Mouse (Mus musculus) lung, postnatal 0 days (tissue): ENCODE results near the gene Churc1. TPM values are rescaled to one million over a fixed set of nuclear protein-coding genes. Genes with fewer than 3 reads are reported as not detected.

Source experiments
- ATAC-seq: fragments of 200-750 bp; cut with Nextera tagmentation; 2 replicates; pipeline ENCODE4 v1.8.0; 2017; ENCODE audit warnings: moderate library complexity
- DNase-seq: peaks from one replicate; pipeline ENCODE4 v3.0.0-alpha.2; 2016; ENCODE audit warnings: low spot score
- H3K27ac ChIP-seq: fragments of 300-500 bp; sonication (generic); 2 replicates; pipeline ENCODE4 v1.5.1; 2014; ENCODE audit warnings: antibody characterized with exemption, mild to moderate bottlenecking, low read length, mixed read lengths
- H3K27me3 ChIP-seq: fragments of 300-500 bp; sonication (generic); replicated peaks from 2 replicates; pipeline ENCODE4 v1.6.1; 2014; ENCODE audit warnings: low read length, mixed read lengths; ENCODE audit not compliant: insufficient read depth
- H3K36me3 ChIP-seq: fragments of 300-500 bp; sonication (generic); 2 replicates; pipeline ENCODE4 v1.6.1; 2014; ENCODE audit warnings: low read length, mixed read lengths; ENCODE audit not compliant: insufficient read depth
- H3K4me1 ChIP-seq: fragments of 300-500 bp; sonication (generic); 2 replicates; pipeline ENCODE4 v1.6.1; 2014; ENCODE audit warnings: antibody characterized with exemption, low read depth, low read length, mixed read lengths; ENCODE audit not compliant: insufficient read depth
- H3K4me2 ChIP-seq: fragments of 300-500 bp; sonication (generic); replicated peaks from 2 replicates; pipeline ENCODE4 v1.6.1; 2014; ENCODE audit warnings: low read depth, mild to moderate bottlenecking, low read length, moderate library complexity, mixed read lengths
- H3K4me3 ChIP-seq: fragments of 300-500 bp; sonication (generic); 2 replicates; pipeline ENCODE4 v1.5.1; 2014; ENCODE audit warnings: low read depth, low read length
- H3K9ac ChIP-seq: fragments of 300-500 bp; sonication (generic); replicated peaks from 2 replicates; pipeline ENCODE4 v1.6.1; 2014; ENCODE audit warnings: low read depth, mild to moderate bottlenecking
- H3K9me3 ChIP-seq: fragments of 300-500 bp; sonication (generic); 2 replicates; pipeline ENCODE4 v1.6.1; 2016; ENCODE audit warnings: low read length, mixed read lengths
- CTCF ChIP-seq: IDR thresholded peaks from 2 replicates; pipeline ENCODE4 v1.5.1; 2016; ENCODE audit warnings: antibody characterized with exemption, mild to moderate bottlenecking
- EP300 ChIP-seq: IDR thresholded peaks from 2 replicates; pipeline ENCODE4 v1.6.1; 2016; ENCODE audit warnings: antibody characterized with exemption, mild to moderate bottlenecking, control low read depth
- WGBS: fragments of 180-500 bp; shearing (Covaris S2); extraction: QIAGEN DNeasy Blood & Tissue Kit; methylation state at CpG from one replicate; pipeline ENCODE4 v1.1.7; 2014; 5-methylcytosine and 5-hydroxymethylcytosine counted together
- polyA plus RNA-seq: library from polyadenylated mRNA; unstranded; fragments of >200 nt; fragmentation: Nextera tagmentation; extraction: Ambion mirVana; gene quantifications from 2 replicates; pipeline ENCODE4 v1.2.1, GENCODE M21; 2015

Churc1 gene
- polyA plus RNA-seq, 1 experiment from 2014 or later, result 109 TPM

- Histone ChIP-seq H3K27ac (no peak overlapping the region), H3K4me2 (no peak overlapping the region), H3K9me3 (no peaks in the 10 kb centered on the region), H3K27me3 (no peaks in the 10 kb centered on the region), H3K36me3 (no peaks in the 10 kb centered on the region), H3K9ac (no peak overlapping the region), H3K4me1 (no peaks in the 10 kb centered on the region), H3K4me3 (no peak overlapping the region)
- no peak for DNase-seq
- 54% methylated on average over 5 of the region's 5 CpGs for WGBS
- TF ChIP-seq CTCF (no peak), EP300 (no peak)
- ATAC-seq, result no peak
These were observed 11.6 kb downstream of the Churc1 start for GRCm38 (mm10) chr12:76776898-76777297.

GRCm38 (mm10) chr12:76777845-76778244 is 12.5 kb downstream of the Churc1 start:
- Histone ChIP-seq H3K36me3 (no peaks in the 10 kb centered on the region), H3K4me3 (no peak overlapping the region), H3K27ac (no peak overlapping the region), H3K4me1 (no peaks in the 10 kb centered on the region), H3K9me3 (no peaks in the 10 kb centered on the region), H3K4me2 (no peak overlapping the region), H3K27me3 (no peaks in the 10 kb centered on the region), H3K9ac (no peak overlapping the region)
- TF ChIP-seq EP300, result no peak
- peak; percentile 33 for TF ChIP-seq CTCF
- DNase-seq, result no peak
- ATAC-seq, result no peak

- no peak for ATAC-seq
- no peak for TF ChIP-seq CTCF
- no peak for TF ChIP-seq EP300
- H3K27me3 ChIP-seq, result no peaks in the 10 kb centered on the region
- H3K4me2 ChIP-seq, result no peak overlapping the region
- H3K4me3 ChIP-seq, result no peak overlapping the region
- no peak for DNase-seq
- H3K9me3 ChIP-seq, result no peaks in the 10 kb centered on the region
- H3K27ac ChIP-seq, result no peak overlapping the region
- H3K9ac ChIP-seq, result no peak overlapping the region
- H3K4me1 ChIP-seq, result no peaks in the 10 kb centered on the region
- 83% methylated on average over 10 of the region's 10 CpGs for WGBS
- H3K36me3 ChIP-seq, result no peaks in the 10 kb centered on the region
These were observed 13.2 kb downstream of the Churc1 start for GRCm38 (mm10) chr12:76778305-76779083.

- Histone ChIP-seq H3K4me1 (no peaks in the 10 kb centered on the region), H3K4me3 (no peak overlapping the region), H3K27ac (no peak overlapping the region), H3K9me3 (no peaks in the 10 kb centered on the region), H3K27me3 (no peaks in the 10 kb centered on the region), H3K36me3 (no peaks in the 10 kb centered on the region), H3K9ac (no peak overlapping the region), H3K4me2 (no peak overlapping the region)
- 90% methylated on average over 5 of the region's 5 CpGs for WGBS
- no peak for TF ChIP-seq EP300
- TF ChIP-seq CTCF, result no peak
- ATAC-seq (no peak), DNase-seq (no peak)
These were observed 14.6 kb downstream of the Churc1 start for GRCm38 (mm10) chr12:76779951-76780350.

- H3K9ac ChIP-seq, result no peak overlapping the region
- H3K9me3 ChIP-seq, result no peaks in the 10 kb centered on the region
- DNase-seq, result no peak
- H3K4me3 ChIP-seq, result no peak overlapping the region
- no peak overlapping the region for H3K4me2 ChIP-seq
- no peaks in the 10 kb centered on the region for H3K27me3 ChIP-seq
- no peak overlapping the region for H3K27ac ChIP-seq
- no peak for ATAC-seq
- WGBS, result 81% methylated on average over 12 of the region's 12 CpGs
- no peaks in the 10 kb centered on the region for H3K4me1 ChIP-seq
- no peak for TF ChIP-seq CTCF
- no peak for TF ChIP-seq EP300
- H3K36me3 ChIP-seq, result no peaks in the 10 kb centered on the region
These were observed 15.5 kb downstream of the Churc1 start for GRCm38 (mm10) chr12:76780639-76781468.

GRCm38 (mm10) chr12:76784056-76784619 is 18.8 kb downstream of the Churc1 start:
- H3K9ac ChIP-seq, result no peak overlapping the region
- H3K9me3 ChIP-seq, result no peaks in the 10 kb centered on the region
- no peak for DNase-seq
- no peaks in the 10 kb centered on the region for H3K4me1 ChIP-seq
- H3K36me3 ChIP-seq, result no peaks in the 10 kb centered on the region
- TF ChIP-seq CTCF, result no peak
- TF ChIP-seq EP300, result no peak
- H3K4me2 ChIP-seq, result no peak overlapping the region
- 59% methylated on average over 10 of the region's 10 CpGs for WGBS
- no peak overlapping the region for H3K4me3 ChIP-seq
- H3K27ac ChIP-seq, result no peak overlapping the region
- no peak for ATAC-seq
- no peaks in the 10 kb centered on the region for H3K27me3 ChIP-seq
